ENCODE assay signal across 30 mouse cellular contexts in the genomic region with DNA sequence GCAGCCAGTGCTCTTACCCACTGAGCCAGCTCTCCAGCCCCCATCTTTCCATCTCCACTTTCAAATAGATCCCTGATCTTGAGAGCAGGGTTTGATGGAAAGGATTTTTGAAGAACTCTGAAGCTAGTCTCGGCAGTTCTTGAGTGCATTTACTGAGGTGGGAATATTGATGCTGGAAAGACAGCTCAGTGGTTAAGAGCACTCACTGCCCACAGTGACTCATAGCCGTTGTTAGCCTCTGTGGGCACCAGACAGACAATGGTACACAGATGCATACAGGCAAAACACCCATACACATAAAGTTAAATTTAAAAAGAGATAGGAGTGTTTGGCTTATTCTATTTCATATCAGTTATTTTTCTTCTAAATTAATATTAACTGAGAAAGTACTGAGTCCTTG.
"Had no signal": no experiment of that assay in that cellular context is flagged by ENCODE, and none has a peak within 500 bp of the region (broad histone marks: within the 10 kb centered on the region; RNA-seq: fewer than 3 reads in every experiment).

No protein-coding gene starts in this region.

- H3K36me3 ChIP-seq: hindbrain, embryonic 15.5 days had no signal

- ATAC-seq: hindbrain, embryonic 16.5 days; hindbrain, postnatal 0 days; inflammation-experienced regulatory T-cells, adult 6 months; intestine, embryonic 15.5 days; intestine, embryonic 16.5 days; intestine, postnatal 0 days had no signal

- H3K27me3 ChIP-seq: heart, embryonic 12.5 days; heart, embryonic 13.5 days; heart, embryonic 15.5 days; hindbrain, embryonic 12.5 days; hindbrain, embryonic 13.5 days; hindbrain, embryonic 15.5 days; intestine, embryonic 15.5 days; kidney, embryonic 15.5 days had no signal

- H3K9me3 ChIP-seq: heart, embryonic 12.5 days; heart, embryonic 13.5 days; heart, embryonic 15.5 days; hindbrain, embryonic 10.5 days; hindbrain, embryonic 12.5 days; hindbrain, embryonic 13.5 days; hindbrain, embryonic 15.5 days; intestine, embryonic 15.5 days; kidney, embryonic 15.5 days had no signal

- H3K4me3 ChIP-seq: heart, embryonic 12.5 days; heart, embryonic 13.5 days; heart, embryonic 15.5 days; hindbrain, embryonic 10.5 days; hindbrain, embryonic 12.5 days; hindbrain, embryonic 13.5 days; hindbrain, embryonic 15.5 days; intestine, embryonic 15.5 days; kidney, embryonic 15.5 days; layer of hippocampus, adult 2 months; left cerebral cortex, adult 2 months had no signal

- H3K9ac ChIP-seq: heart, embryonic 12.5 days; heart, embryonic 13.5 days; heart, embryonic 15.5 days; hindbrain, embryonic 12.5 days; hindbrain, embryonic 13.5 days; hindbrain, embryonic 14.5 days; hindbrain, embryonic 15.5 days; intestine, embryonic 15.5 days; kidney, embryonic 15.5 days had no signal

- H3K4me2 ChIP-seq: heart, embryonic 12.5 days; heart, embryonic 13.5 days; heart, embryonic 15.5 days; hindbrain, embryonic 12.5 days; hindbrain, embryonic 13.5 days; hindbrain, embryonic 14.5 days; hindbrain, embryonic 15.5 days; intestine, embryonic 15.5 days; kidney, embryonic 15.5 days had no signal

- DNase-seq: heart, postnatal 10 days; heart, postnatal 14 days; heart, postnatal 4 days; kidney, adult 11 months; kidney, adult 18-20 months; kidney, adult 8-10 months; kidney, adult 9 months; kidney, postnatal 10 days; kidney, postnatal 14 days; kidney, postnatal 25 days; layer of hippocampus, adult 9-11 months; layer of hippocampus, postnatal 36 days had no signal

- H3K27ac ChIP-seq: heart, embryonic 13.5 days; heart, embryonic 15.5 days; hindbrain, embryonic 10.5 days; hindbrain, embryonic 12.5 days; hindbrain, embryonic 13.5 days; hindbrain, embryonic 14.5 days; hindbrain, embryonic 15.5 days; hindbrain, postnatal 0 days; intestine, embryonic 15.5 days; kidney, embryonic 15.5 days; kidney, postnatal 0 days; layer of hippocampus, adult 2 months; left cerebral cortex, adult 2 months had no signal
